Mouse (Mus musculus): ENCODE results near the gene Atp6v0a1.

The Atp6v0a1 gene

DNA sequence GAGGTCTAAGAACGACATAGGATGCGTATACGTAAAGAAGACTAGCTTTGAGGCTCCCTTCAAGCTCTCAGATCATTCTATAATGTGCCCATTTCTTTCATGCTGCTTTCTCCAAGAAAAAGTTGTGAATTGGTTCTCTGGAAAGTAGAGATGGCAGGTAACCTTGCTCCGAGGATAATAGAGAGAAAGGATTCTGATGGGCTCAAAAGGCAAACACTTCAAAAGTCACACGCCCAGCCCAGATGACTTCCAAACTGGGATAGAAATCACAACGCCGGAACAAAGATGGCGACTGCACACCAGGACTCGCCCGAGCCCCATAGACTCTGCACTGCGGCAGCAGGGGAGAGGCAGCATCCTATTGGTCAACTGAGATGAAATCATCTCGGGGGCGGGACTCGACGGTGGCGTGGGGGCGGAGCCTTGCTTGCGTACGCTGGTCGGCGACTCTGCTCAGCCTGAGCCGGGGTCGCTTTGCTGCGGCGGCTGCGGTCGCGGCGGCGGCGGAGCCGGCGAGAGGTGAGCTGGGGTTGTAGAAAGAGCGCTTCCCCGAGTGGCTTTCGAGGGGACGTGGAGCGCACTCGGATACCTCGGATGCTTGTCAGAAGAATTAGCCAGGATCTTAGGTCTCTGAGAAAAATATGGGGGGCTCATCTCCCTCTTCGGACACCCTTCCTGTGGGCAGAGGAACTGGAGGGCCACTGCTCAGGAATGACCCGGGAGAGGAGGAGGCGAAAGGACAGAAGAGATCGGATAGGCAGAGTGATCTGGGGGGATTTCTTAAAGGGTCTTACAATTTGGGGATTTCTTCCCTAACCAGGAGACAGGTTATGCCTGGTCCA is at the start of gene Atp6v0a1:
Gene Atp6v0a1 (plus strand): TSS at position 407 of the 842 bp plus-strand sequence.
- POLR2A ChIA-PET, result interaction anchor here (0.5 to 6.0 kb wide), 54 partner anchors 8 to 690 kb away, joined by 3 to 73 read pairs (median 4); partner anchors contain the start of genes Cntnap1 (in 2 of the 4), Stat3 (in 2 of the 4), Becn1 (in 1 of the 4) and Cavin1 (in 1 of the 4)
- CTCF ChIA-PET, result interaction anchor here (0.5 to 4.0 kb wide), 11 partner anchors 9 to 315 kb away, joined by 3 to 15 read pairs (median 3); no protein-coding TSS in a partner anchor

- POLR2A ChIA-PET, result interaction anchor here in 2 of 4 experiments (0.6 to 3.8 kb wide), 10 partner anchors 10 to 1342 kb away, joined by 3 to 38 read pairs (median 4); partner anchors contain the start of genes Stat3 (in 2 of the 2), Cavin1 (in 1 of the 2), Eif1 (in 1 of the 2) and Kat2a (in 1 of the 2)
Observed at GRCm38 (mm10) chr11:100959464-100959810, 49.8 kb upstream of the Atp6v0a1 start.

DNA sequence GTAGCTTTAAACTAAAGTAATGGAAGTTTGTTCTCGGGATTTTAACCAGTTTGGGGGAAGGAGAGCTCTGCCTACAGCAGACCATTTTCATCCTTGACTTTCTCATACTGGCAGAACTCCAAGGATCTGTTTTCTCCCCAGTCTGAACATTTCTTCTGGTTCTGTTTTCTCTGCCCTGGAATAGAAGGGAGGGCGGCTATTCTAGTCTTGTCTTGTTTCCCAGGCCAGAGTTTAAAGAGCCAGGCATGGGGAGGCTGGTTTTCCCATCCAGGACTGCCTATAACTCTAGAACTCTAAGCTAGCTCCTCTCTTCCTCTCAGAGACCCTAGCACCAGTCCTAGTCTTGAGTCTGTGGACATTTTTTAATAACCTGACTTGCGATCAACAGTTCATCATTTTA is 49.4 kb upstream of the Atp6v0a1 start:
- POLR2A ChIA-PET, result interaction anchor here in 2 of 4 experiments (0.6 to 3.8 kb wide), 7 partner anchors 10 to 1342 kb away, joined by 3 to 38 read pairs (median 4); partner anchors contain the start of genes Stat3 (in 2 of the 2), Cavin1 (in 1 of the 2) and Kat2a (in 1 of the 2)
- CTCF ChIA-PET, result interaction anchor here in 2 of 4 experiments (1.2 to 4.4 kb wide), 11 partner anchors 19 to 254 kb away, joined by 3 to 42 read pairs (median 4); partner anchors contain the start of genes Hcrt (in 1 of the 2), Naglu (in 1 of the 2) and Stat3 (in 1 of the 2)

More at GRCm38 (mm10) chr11:100959464-100959810, 49.8 kb upstream of the Atp6v0a1 start:
- CTCF ChIA-PET, result interaction anchor here (0.7 to 4.4 kb wide), 26 partner anchors 9 to 267 kb away, joined by 3 to 42 read pairs (median 4); partner anchors contain the start of genes Hcrt (in 1 of the 4), Naglu (in 1 of the 4), Stat3 (in 1 of the 4) and Zfp385c (in 1 of the 4)

GRCm38 (mm10) chr11:100960540-100960939 is 48.7 kb upstream of the Atp6v0a1 start:
- CTCF ChIA-PET, result interaction anchor here in 2 of 4 experiments (1.0 to 4.4 kb wide), 4 partner anchors 20 to 123 kb away, joined by 4 to 42 read pairs (median 17); partner anchors contain the start of gene Stat3 (in 1 of the 2)
- POLR2A ChIA-PET, result interaction anchor here in 2 of 4 experiments (0.6 to 1.4 kb wide), 5 partner anchors 10 to 222 kb away, joined by 3 to 5 read pairs (median 4); partner anchors contain the start of genes Cavin1 (in 2 of the 2), Rab5c (in 1 of the 2) and Stat3 (in 1 of the 2)

DNA sequence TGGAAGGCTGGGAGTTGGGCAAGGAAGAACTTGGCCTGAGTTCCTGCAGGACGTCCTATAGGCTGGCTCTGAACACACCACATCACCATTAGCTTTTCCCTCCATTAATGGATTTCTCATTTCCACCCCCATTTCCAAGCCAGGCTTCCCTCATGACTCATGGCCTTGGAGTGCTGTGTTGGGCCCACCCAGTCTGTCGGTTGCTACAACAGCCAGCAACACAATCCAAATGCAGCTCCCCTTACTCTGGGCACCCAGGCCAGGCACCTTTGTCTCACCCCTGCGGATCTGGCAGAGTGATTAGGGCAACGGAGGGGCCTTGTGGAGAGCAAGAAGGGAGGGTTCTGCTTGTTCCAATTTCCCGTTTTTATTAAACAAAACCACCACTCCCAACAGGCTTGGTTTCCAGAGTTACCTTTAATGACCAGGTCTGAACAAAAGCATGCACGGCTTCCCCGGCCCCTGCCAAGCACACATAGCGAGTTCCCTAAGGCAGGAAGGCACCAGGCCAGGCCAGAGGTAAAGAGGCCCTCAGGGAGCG is 46.8 kb upstream of the Atp6v0a1 start:
- ChIA-PET POLR2A (interaction anchor here in 3 of 4 experiments (0.6 to 1.3 kb wide), 11 partner anchors 9 to 434 kb away, joined by 3 to 9 read pairs (median 3); partner anchors contain the start of genes Naglu (in 2 of the 3), Stat3 (in 2 of the 3), Acly (in 1 of the 3) and Cavin1 (in 1 of the 3)), CTCF (interaction anchor here in 3 of 4 experiments (0.6 to 1.3 kb wide), 6 partner anchors 8 to 631 kb away, joined by 3 to 7 read pairs (median 4); partner anchors contain the start of gene Cavin1 (in 1 of the 3))

DNA sequence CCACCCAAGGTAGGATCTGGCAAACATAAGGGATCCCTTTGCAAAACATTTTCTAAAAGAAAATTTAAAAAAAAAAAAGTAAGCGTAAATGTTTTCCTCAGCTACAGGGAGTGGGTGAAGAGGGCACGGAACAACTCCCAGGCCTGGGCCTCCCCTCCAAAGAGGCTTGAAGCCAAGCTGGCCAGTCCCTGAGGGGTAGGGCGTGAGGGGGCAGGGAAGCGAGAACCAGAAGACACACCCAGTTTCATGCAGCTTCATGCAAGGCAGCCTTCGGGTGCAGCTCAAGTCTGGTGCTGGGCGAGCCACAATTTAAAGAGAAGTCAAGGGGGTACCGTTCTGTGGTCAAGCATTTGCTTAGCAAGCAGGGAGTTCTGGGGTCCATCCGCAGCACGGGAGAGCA is 45.6 kb upstream of the Atp6v0a1 start:
- CTCF ChIA-PET, result interaction anchor here in 3 of 4 experiments (0.7 to 1.3 kb wide), 4 partner anchors 9 to 94 kb away, joined by 3 to 6 read pairs (median 4); no protein-coding TSS in a partner anchor
- POLR2A ChIA-PET, result interaction anchor here in 1 of 4 experiments (0.6 to 0.9 kb wide), 3 partner anchors 18 to 70 kb away, joined by 3 read pairs; no protein-coding TSS in a partner anchor

DNA sequence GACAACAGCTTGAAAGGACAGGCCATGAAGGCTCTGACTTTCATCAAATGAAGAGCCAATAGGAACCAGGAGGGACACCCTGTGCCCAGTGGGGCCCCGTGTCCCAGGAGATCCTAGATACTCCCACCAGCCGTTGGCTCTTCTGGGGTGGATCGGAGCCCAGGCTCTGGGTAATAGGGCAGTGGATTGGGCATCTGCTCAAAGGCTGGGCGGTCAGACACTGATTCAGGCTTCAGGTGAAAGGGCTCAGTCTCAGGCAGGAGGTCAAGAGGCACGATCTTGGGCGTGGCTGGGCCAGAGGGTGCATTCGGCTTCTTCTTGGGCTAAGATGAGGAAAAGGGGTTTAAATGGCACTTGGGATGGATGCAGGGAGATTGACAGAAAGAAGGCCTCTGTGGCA is 45.1 kb upstream of the Atp6v0a1 start:
- CTCF ChIA-PET, result interaction anchor here in 3 of 4 experiments (0.5 to 1.2 kb wide), 4 partner anchors 16 to 1898 kb away, joined by 3 to 5 read pairs (median 4); no protein-coding TSS in a partner anchor
- POLR2A ChIA-PET, result interaction anchor here in 1 of 4 experiments (0.9 to 1.3 kb wide), 2 partner anchors 25 to 40 kb away, joined by 3 to 5 read pairs; partner anchors contain the start of gene Stat3

DNA sequence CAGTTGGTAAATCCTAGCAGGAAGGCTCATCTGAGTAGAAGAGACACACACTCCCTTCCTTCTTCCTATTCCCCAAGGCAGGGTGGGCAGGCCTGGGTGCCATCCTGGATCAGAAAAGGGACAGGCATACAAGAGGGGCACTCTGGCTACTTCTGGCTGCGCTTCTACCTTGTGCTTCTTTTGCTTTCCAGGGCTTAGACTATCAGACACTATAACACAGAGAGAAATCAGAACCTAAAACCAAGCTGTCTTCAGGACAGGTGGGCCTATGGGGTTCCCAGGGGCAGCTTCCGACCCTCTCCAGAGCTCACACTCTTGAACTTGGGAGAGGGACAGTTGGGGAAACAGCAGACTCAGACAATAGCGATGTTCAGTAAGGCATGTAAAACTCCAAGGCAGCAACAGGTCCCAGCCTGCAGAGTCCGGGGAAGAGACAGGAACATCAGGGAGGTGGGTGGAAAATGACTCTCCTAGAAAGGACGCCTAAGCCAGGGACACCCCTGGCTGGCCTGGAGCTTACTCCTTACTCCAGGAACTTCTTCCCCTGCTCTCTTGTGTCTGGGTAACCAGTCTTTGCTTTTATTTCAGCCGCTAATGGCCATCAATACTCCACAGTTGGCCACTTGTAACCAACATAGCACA is 44.2 kb upstream of the Atp6v0a1 start:
- ChIA-PET CTCF (interaction anchor here in 2 of 4 experiments (0.6 to 1.8 kb wide), 3 partner anchors 8 to 270 kb away, joined by 3 to 6 read pairs (median 3); no protein-coding TSS in a partner anchor), POLR2A (interaction anchor here in 2 of 4 experiments (0.7 to 2.3 kb wide), 3 partner anchors 26 to 44 kb away, joined by 4 to 7 read pairs (median 5); partner anchors contain the start of genes Stat3 (in 2 of the 2) and Atp6v0a1 (in 1 of the 2))

DNA sequence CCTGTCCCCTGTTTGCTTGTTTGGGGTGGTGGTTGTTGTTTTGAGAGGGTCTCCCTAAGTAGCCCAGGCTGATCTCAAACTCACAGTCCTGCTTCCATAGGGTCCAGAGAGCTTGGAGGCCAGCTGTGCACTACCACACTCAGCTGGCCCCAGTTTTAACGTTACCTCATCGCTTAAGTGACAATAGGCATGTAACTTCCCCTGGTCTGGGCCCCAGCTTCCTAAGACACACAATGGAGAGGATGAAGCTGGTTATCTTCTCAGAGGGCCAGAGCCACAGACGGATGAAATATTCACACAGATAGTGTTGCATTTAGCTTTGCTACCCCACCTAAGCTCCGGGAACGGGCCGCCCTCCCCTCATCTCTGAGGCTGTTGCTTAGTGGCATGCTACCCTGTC is 43.5 kb upstream of the Atp6v0a1 start:
- ChIA-PET POLR2A (interaction anchor here in 3 of 4 experiments (0.6 to 2.3 kb wide), 5 partner anchors 26 to 968 kb away, joined by 3 to 7 read pairs (median 4); partner anchors contain the start of genes Stat3 (in 3 of the 3) and Atp6v0a1 (in 1 of the 3)), CTCF (interaction anchor here in 2 of 4 experiments (0.6 to 1.8 kb wide), 3 partner anchors 8 to 1026 kb away, joined by 4 to 6 read pairs (median 5); no protein-coding TSS in a partner anchor)

GRCm38 (mm10) chr11:100967376-100967775 is 41.9 kb upstream of the Atp6v0a1 start:
- CTCF ChIA-PET, result interaction anchor here in 1 of 4 experiments (0.6 to 1.2 kb wide), 2 partner anchors 99 to 207 kb away, joined by 3 read pairs; no protein-coding TSS in a partner anchor
- POLR2A ChIA-PET, result interaction anchor here in 1 of 4 experiments (1.0 kb wide), 1 partner anchor 28 kb away, joined by 3 read pairs; the partner anchor contains the start of gene Stat3

DNA sequence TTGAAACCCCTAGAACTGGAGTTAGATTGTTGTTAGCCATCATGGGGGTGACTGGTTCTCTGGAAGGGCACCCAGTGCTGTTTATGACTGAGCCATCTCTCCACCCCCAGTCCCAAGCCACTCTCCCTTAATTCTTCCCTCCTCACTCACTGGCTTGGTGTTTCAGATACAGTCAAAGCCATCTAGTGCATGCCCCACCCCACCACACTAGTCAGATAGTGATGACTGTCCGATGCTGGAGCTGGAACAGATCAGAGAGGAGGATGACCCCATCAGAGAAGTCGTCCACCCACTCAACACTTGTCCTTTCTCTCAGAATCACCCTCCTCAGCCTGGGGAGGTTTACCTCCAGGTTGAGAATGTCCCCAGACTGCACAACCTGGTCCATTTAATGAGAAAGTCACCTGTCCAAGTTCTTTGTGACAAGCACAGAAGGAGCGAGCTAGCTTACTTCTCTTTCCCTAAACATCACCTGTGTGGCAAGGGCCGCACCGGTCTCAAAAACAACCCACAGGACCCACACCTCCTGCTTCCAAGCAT is 41.3 kb upstream of the Atp6v0a1 start:
- POLR2A ChIA-PET, result interaction anchor here in 2 of 4 experiments (1.0 to 4.0 kb wide), 3 partner anchors 28 to 41 kb away, joined by 3 to 17 read pairs (median 3); partner anchors contain the start of gene Stat3 (in 2 of the 2)
- CTCF ChIA-PET, result interaction anchor here in 2 of 4 experiments (0.6 to 1.2 kb wide), 5 partner anchors 15 to 206 kb away, joined by 3 to 4 read pairs (median 3); no protein-coding TSS in a partner anchor

DNA sequence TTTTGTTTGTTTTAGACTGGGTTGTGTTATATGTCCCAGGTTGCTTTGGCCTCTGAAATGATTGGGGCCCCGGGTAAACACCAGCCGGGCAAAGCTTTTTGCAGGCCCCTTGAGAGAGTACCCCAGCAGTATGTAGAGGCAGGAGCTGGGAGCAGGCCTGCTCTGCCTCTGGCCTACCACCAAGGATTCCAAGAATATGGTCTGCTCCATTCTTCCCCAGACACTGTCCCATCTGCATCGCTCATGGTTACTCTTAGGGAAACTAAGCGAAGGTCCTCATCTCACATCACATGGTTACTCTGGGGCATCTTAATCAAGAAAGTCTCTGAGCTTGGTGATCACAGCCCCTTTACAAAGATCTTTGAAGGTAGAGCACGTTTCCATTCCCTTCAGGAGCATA is 40.8 kb upstream of the Atp6v0a1 start:
- ChIA-PET POLR2A (interaction anchor here in 2 of 4 experiments (0.7 to 4.0 kb wide), 7 partner anchors 10 to 209 kb away, joined by 3 to 21 read pairs (median 9); partner anchors contain the start of genes Stat3 (in 2 of the 2) and Naglu (in 1 of the 2)), CTCF (interaction anchor here in 2 of 4 experiments (0.6 to 1.6 kb wide), 7 partner anchors 10 to 254 kb away, joined by 3 to 5 read pairs (median 3); no protein-coding TSS in a partner anchor)

GRCm38 (mm10) chr11:100969189-100969743 is 40.0 kb upstream of the Atp6v0a1 start:
- POLR2A ChIA-PET, result interaction anchor here in 3 of 4 experiments (0.6 to 4.0 kb wide), 27 partner anchors 9 to 649 kb away, joined by 3 to 21 read pairs (median 4); partner anchors contain the start of genes Stat3 (in 3 of the 3), Naglu (in 2 of the 3), Cntd1 (in 1 of the 3) and Coa3 (in 1 of the 3)
- CTCF ChIA-PET, result interaction anchor here in 3 of 4 experiments (0.6 to 2.5 kb wide), 16 partner anchors 8 to 210 kb away, joined by 3 to 11 read pairs (median 3); no protein-coding TSS in a partner anchor

GRCm38 (mm10) chr11:100969744-100970556 is 39.3 kb upstream of the Atp6v0a1 start:
- POLR2A ChIA-PET, result interaction anchor here in 3 of 4 experiments (0.5 to 4.0 kb wide), 40 partner anchors 9 to 649 kb away, joined by 3 to 21 read pairs (median 4); partner anchors contain the start of genes Stat3 (in 3 of the 3), Naglu (in 2 of the 3), Acly (in 1 of the 3) and Cntd1 (in 1 of the 3)
- CTCF ChIA-PET, result interaction anchor here (0.6 to 2.5 kb wide), 20 partner anchors 8 to 651 kb away, joined by 3 to 11 read pairs (median 4); no protein-coding TSS in a partner anchor
